Mouse (Mus musculus) heart, postnatal 0 days (tissue): ENCODE data around the gene Pla2g4d.

Experiments
- CTCF ChIP-seq: IDR thresholded peaks from 2 replicates; pipeline ENCODE4 v1.5.1; 2016; ENCODE audit warnings: antibody characterized with exemption, control low read depth, low read depth
- EP300 ChIP-seq: IDR thresholded peaks from 2 replicates; pipeline ENCODE4 v1.6.1; 2016; ENCODE audit warnings: antibody characterized with exemption, low read depth

DNA sequence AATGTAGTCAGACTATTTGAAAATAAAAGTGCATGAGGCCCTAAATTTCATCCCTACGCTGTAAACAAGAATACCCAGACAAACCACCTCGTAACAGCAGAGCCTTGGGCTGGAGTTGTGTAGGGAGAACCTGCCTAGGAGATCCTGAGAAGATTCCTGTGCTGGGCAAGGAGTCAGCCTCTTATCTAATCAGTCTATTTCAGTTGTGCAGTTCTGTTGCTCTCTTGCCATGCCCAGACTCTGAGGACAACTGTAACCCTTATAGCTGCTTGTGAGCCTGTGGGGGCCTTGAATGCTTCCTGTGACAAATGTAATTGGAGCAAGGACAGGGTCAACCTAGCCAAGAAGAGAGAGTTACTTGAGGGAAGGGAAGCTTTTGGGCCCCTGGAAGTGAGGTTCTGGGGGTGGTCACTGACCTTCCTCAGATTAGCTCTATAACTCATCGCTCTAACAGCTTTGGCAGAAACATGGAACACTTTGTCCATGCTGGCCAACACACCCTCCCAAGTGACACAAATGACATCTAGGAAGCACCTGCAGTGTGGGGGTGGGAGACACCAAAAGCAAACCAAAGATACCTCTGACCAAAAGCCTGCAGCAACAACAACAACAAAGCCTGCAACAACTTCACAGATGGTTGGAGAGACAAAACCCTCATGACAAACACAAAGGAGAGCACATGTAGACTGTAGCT, 52.9 kb downstream of the Pla2g4d start:
- no peak for TF ChIP-seq CTCF
- no peak for TF ChIP-seq EP300
